Mouse (Mus musculus) erythroblast, embryonic 14.5 days (primary cell): ENCODE data around the gene Apba1.

Experiments
- GATA1 ChIP-seq: IDR thresholded peaks from 2 replicates; pipeline ENCODE4 v1.6.1; 2012; ENCODE audit warnings: low read length, inconsistent platforms, mixed read lengths
- TAL1 ChIP-seq: IDR thresholded peaks from 3 replicates; pipeline ENCODE4 v1.6.1; 2012; ENCODE audit warnings: low read length, inconsistent platforms, mixed read lengths

- TF ChIP-seq GATA1 = no peak
- TF ChIP-seq TAL1 = no peak
Measured at GRCm38 (mm10) chr19:23903066-23903465, 144.4 kb downstream of the Apba1 start.
